In the genomic region with DNA sequence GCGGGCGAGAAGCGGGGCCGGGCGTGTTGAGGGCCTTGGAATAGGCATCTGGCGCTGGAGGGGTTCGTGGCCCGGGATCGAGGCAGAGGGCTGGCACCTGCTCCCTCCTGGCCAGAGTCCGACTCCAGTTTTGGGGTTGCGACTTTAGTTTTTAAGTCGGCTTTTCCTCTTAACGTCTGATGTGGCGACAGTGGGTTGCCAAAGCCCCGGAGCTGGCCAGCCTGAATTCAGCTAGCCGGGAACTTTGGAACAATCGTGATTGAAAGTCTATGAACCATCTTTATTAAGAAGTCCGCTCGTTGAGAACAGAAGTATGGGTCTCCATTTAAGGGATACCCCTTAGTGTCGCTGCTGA, we compare ENCODE assay signal across 8 mouse cellular contexts. TPM values are rescaled to one million over a fixed set of nuclear protein-coding genes. Genes with fewer than 3 reads are reported as not detected.
A peak's percentile ranks its signal among the peaks of the same experiment; 100 is the strongest.
DNase-seq lines count a peak whose midpoint lies in the region; ATAC-seq and TF ChIP-seq lines count a peak whose summit lies in the region.

No protein-coding gene starts in this region.

- H3K9ac ChIP-seq in embryonic facial prominence, embryonic 11.5 days (replicated peaks; ENCODE audit: low read length) = peak overlapping the region; percentile 57
- peak overlapping the region; percentile 71 for H3K9ac ChIP-seq in intestine, embryonic 14.5 days (ENCODE audit: low read length)

- peak overlapping the region; percentile 99 for H3K27ac ChIP-seq in layer of hippocampus, adult 2 months
- H3K27ac ChIP-seq in embryonic facial prominence, embryonic 11.5 days (replicated peaks; ENCODE audit: low read depth, low read length) = no peak overlapping the region
- no peak overlapping the region for H3K27ac ChIP-seq in intestine, embryonic 14.5 days (ENCODE audit: low read depth)

- peak overlapping the region; percentile 71 for H3K4me3 ChIP-seq in layer of hippocampus, adult 2 months
- peak overlapping the region; percentile 80 for H3K4me3 ChIP-seq in embryonic facial prominence, embryonic 11.5 days (ENCODE audit: low read depth, low read length)
- H3K4me3 ChIP-seq in intestine, embryonic 14.5 days (ENCODE audit: low read depth, low read length) = peak overlapping the region; percentile 96
- H3K4me3 ChIP-seq in myocyte = peak overlapping the region; percentile 96

- H3K79me2 ChIP-seq in myocyte (ENCODE audit: control insufficient read depth, insufficient read depth) = peaks cover 7% of the 10 kb centered on the region

- DNase-seq in layer of hippocampus, adult 2 months (ENCODE audit: low spot score in 2 of 2) = no peak
- no peak for DNase-seq in layer of hippocampus, adult 9-11 months
- DNase-seq in embryonic facial prominence, embryonic 11.5 days (ENCODE audit: low spot score) = peak; percentile 3
- DNase-seq in intestine, embryonic 14.5 days (ENCODE audit: low spot score) = no peak
- DNase-seq in B cell, adult 2 months = no peak
- DNase-seq in layer of hippocampus, adult 11-12 months (ENCODE audit: low spot score) = no peak
- DNase-seq in kidney, adult 11 months = no peak

- H3K9me3 ChIP-seq in embryonic facial prominence, embryonic 11.5 days (replicated peaks; ENCODE audit: control insufficient read depth, low read length) = no peaks in the 10 kb centered on the region
- no peaks in the 10 kb centered on the region for H3K9me3 ChIP-seq in intestine, embryonic 14.5 days (ENCODE audit: control insufficient read depth, low read length)

- H3K4me2 ChIP-seq in embryonic facial prominence, embryonic 11.5 days (ENCODE audit: low read depth, low read length) = peak overlapping the region; percentile 94
- H3K4me2 ChIP-seq in intestine, embryonic 14.5 days (ENCODE audit: low read length) = peak overlapping the region; percentile 94
- H3K4me2 ChIP-seq in myocyte (ENCODE audit: low read depth) = peak overlapping the region; percentile 96

- no peak for TF ChIP-seq CTCF in layer of hippocampus, adult 2 months (conservative IDR thresholded peaks at IDR 0.05)

- H3K4me1 ChIP-seq in embryonic facial prominence, embryonic 11.5 days (ENCODE audit: control insufficient read depth, insufficient read depth, low read length) = peaks cover 3% of the 10 kb centered on the region; the same call in 1 of the 2 replicates
- H3K4me1 ChIP-seq in intestine, embryonic 14.5 days (replicated peaks; ENCODE audit: control insufficient read depth, insufficient read depth, low read length) = peaks cover 12% of the 10 kb centered on the region

- peak overlapping the region; percentile 61 for H3ac ChIP-seq in myocyte (ENCODE audit: control insufficient read depth, insufficient read length)

- H3K27me3 ChIP-seq in embryonic facial prominence, embryonic 11.5 days (ENCODE audit: control insufficient read depth, insufficient read depth, low read length) = no peaks in the 10 kb centered on the region; the same call in 1 of the 2 replicates
- H3K27me3 ChIP-seq in intestine, embryonic 14.5 days (replicated peaks; ENCODE audit: control insufficient read depth, insufficient read depth, low read length) = peaks cover 6% of the 10 kb centered on the region; the same call in 1 of the 2 replicates
- H3K27me3 ChIP-seq in myocyte (ENCODE audit: control insufficient read depth, insufficient read depth, insufficient read length) = no peaks in the 10 kb centered on the region

- H3K36me3 ChIP-seq in embryonic facial prominence, embryonic 11.5 days (replicated peaks; ENCODE audit: control insufficient read depth, insufficient read depth, low read depth, low read length) = no peaks in the 10 kb centered on the region
- peaks cover 15% of the 10 kb centered on the region for H3K36me3 ChIP-seq in intestine, embryonic 14.5 days (ENCODE audit: control insufficient read depth, insufficient read depth, low read length)
- H3K36me3 ChIP-seq in myocyte (ENCODE audit: control insufficient read depth, insufficient read depth) = no peaks in the 10 kb centered on the region

- no peak for TF ChIP-seq POLR2A in myocyte (IDR thresholded peaks at IDR 0.05; ENCODE audit: insufficient read length, low read depth)

- WGBS in embryonic facial prominence, embryonic 11.5 days = 1% methylated on average over 20 of the region's 20 CpGs
- WGBS in intestine, embryonic 14.5 days = under 1% methylated on average over 20 of the region's 20 CpGs

- no peak for ATAC-seq in embryonic facial prominence, embryonic 11.5 days (replicated peaks; ENCODE audit: insufficient number of reproducible peaks, low FRiP score, low TSS enrichment, low read depth)
- ATAC-seq in intestine, embryonic 14.5 days (replicated peaks; ENCODE audit: low FRiP score, low TSS enrichment, low read depth) = no peak

TF ChIP-seq in myocyte, 11 proteins besides CTCF, POLR2A, EP300 and RAD21:
- no peak for TF ChIP-seq TCF3 (IDR thresholded peaks at IDR 0.05; ENCODE audit: insufficient read length, low read depth)
- TF ChIP-seq E2F4 (IDR thresholded peaks at IDR 0.05; ENCODE audit: insufficient read depth) = no peak
- no peak for TF ChIP-seq MYOG (IDR thresholded peaks at IDR 0.05; ENCODE audit: control insufficient read depth in 1 of 3, insufficient read depth in 1 of 3, insufficient read length in 2 of 3, low read depth in 2 of 3)
- no peak for TF ChIP-seq POLR2AphosphoS2 (IDR thresholded peaks at IDR 0.05; ENCODE audit: insufficient read length, low read depth)
- no peak for TF ChIP-seq CEBPB (IDR thresholded peaks at IDR 0.05; ENCODE audit: insufficient read depth, poor library complexity, severe bottlenecking)
- TF ChIP-seq USF1 (IDR thresholded peaks at IDR 0.05; ENCODE audit: low read depth) = no peak
- no peak for TF ChIP-seq TCF12 (IDR thresholded peaks at IDR 0.05; ENCODE audit: insufficient read depth, poor library complexity, severe bottlenecking)
- no peak for TF ChIP-seq MAX (IDR thresholded peaks at IDR 0.05; ENCODE audit: low read depth)
- TF ChIP-seq MYOD1 (IDR thresholded peaks at IDR 0.05; ENCODE audit: control insufficient read depth in 1 of 3, insufficient read length in 2 of 3, low read depth in 2 of 3) = no peak

RNA-seq across cellular contexts. Expression of a gene that starts 0.6 kb away (rescaled TPM):
- total RNA-seq in layer of hippocampus, adult 2 months (2021) = 10 to 100 TPM; 21.1 to 22.4 TPM
- polyA plus RNA-seq in embryonic facial prominence, embryonic 11.5 days (2014; fragmentation: Nextera tagmentation; extraction: Ambion mirVana) = 21.7 and 23.0 TPM in 2 replicates
- polyA plus RNA-seq in intestine, embryonic 14.5 days (2014; fragmentation: Nextera tagmentation; extraction: Ambion mirVana) = 30.4 and 33.9 TPM in 2 replicates
- polyA plus RNA-seq in myocyte (2012; fragmentation: generic; extraction: Trizol) = 9.5 TPM

RNA-seq across cellular contexts. Expression of a gene that starts 10.8 kb away (rescaled TPM):
- total RNA-seq in layer of hippocampus, adult 2 months (2021) = 100 to 1,000 TPM; 135 to 137 TPM
- polyA plus RNA-seq in embryonic facial prominence, embryonic 11.5 days (2014; fragmentation: Nextera tagmentation; extraction: Ambion mirVana) = 23.2 and 24.1 TPM in 2 replicates
- 35.5 and 39.1 TPM in 2 replicates for polyA plus RNA-seq in intestine, embryonic 14.5 days (2014; fragmentation: Nextera tagmentation; extraction: Ambion mirVana)
- 58.3 TPM for polyA plus RNA-seq in myocyte (2012; fragmentation: generic; extraction: Trizol)

RNA-seq across cellular contexts. Expression of a gene that starts 15.0 kb away (rescaled TPM):
- total RNA-seq in layer of hippocampus, adult 2 months (2021) = under 1 TPM in 1 of 2 experiments, not detected in 1; 0.34 TPM
- polyA plus RNA-seq in embryonic facial prominence, embryonic 11.5 days (2014; fragmentation: Nextera tagmentation; extraction: Ambion mirVana) = 0.14 TPM in 2 replicates
- polyA plus RNA-seq in intestine, embryonic 14.5 days (2014; fragmentation: Nextera tagmentation; extraction: Ambion mirVana) = 0.63 and 0.84 TPM in 2 replicates
- polyA plus RNA-seq in myocyte (2012; fragmentation: generic; extraction: Trizol) = not detected

RNA-seq across cellular contexts. Expression of a gene that starts 35.4 kb away (rescaled TPM):
- total RNA-seq in layer of hippocampus, adult 2 months (2021) = 10 to 100 TPM; 34.3 to 35.8 TPM
- polyA plus RNA-seq in embryonic facial prominence, embryonic 11.5 days (2014; fragmentation: Nextera tagmentation; extraction: Ambion mirVana) = 61.0 and 63.9 TPM in 2 replicates
- 58.8 and 61.9 TPM in 2 replicates for polyA plus RNA-seq in intestine, embryonic 14.5 days (2014; fragmentation: Nextera tagmentation; extraction: Ambion mirVana)
- 38.5 TPM for polyA plus RNA-seq in myocyte (2012; fragmentation: generic; extraction: Trizol)

RNA-seq across cellular contexts. Expression of a gene that starts 35.7 kb away (rescaled TPM):
- total RNA-seq in layer of hippocampus, adult 2 months (2021) = 10 to 100 TPM; 43.6 to 45.0 TPM
- 34.8 and 39.8 TPM in 2 replicates for polyA plus RNA-seq in embryonic facial prominence, embryonic 11.5 days (2014; fragmentation: Nextera tagmentation; extraction: Ambion mirVana)
- 36.3 and 37.0 TPM in 2 replicates for polyA plus RNA-seq in intestine, embryonic 14.5 days (2014; fragmentation: Nextera tagmentation; extraction: Ambion mirVana)
- polyA plus RNA-seq in myocyte (2012; fragmentation: generic; extraction: Trizol) = 46.6 TPM
